Mouse (Mus musculus) forebrain, embryonic 13.5 days (tissue): Measurements from ENCODE around the gene Slk. TPM values are rescaled to one million over a fixed set of nuclear protein-coding genes. Genes with fewer than 3 reads are reported as not detected.

Source experiments
- ATAC-seq: fragments of 200-750 bp; cut with Nextera tagmentation; 2 replicates; pipeline ENCODE4 v1.8.0; 2017
- H3K27ac ChIP-seq: fragments of 300-500 bp; sonication (generic); 2 replicates; pipeline ENCODE4 v1.5.1; 2015; ENCODE audit warnings: inconsistent platforms, mild to moderate bottlenecking, moderate library complexity
- H3K27me3 ChIP-seq: fragments of 300-500 bp; sonication (generic); 2 replicates; pipeline ENCODE4 v1.6.1; 2015; ENCODE audit warnings: mild to moderate bottlenecking, inconsistent platforms
- H3K36me3 ChIP-seq: fragments of 300-500 bp; sonication (generic); 2 replicates; pipeline ENCODE4 v1.6.1; 2015; ENCODE audit warnings: mild to moderate bottlenecking, inconsistent platforms; ENCODE audit not compliant: poor library complexity, severe bottlenecking
- H3K4me1 ChIP-seq: fragments of 300-500 bp; sonication (generic); 2 replicates; pipeline ENCODE4 v1.6.1; 2015; ENCODE audit warnings: inconsistent platforms
- H3K4me2 ChIP-seq: fragments of 300-500 bp; sonication (generic); 2 replicates; pipeline ENCODE4 v1.6.1; 2015; ENCODE audit warnings: inconsistent platforms, mild to moderate bottlenecking, moderate library complexity
- H3K4me3 ChIP-seq: fragments of 300-500 bp; sonication (generic); 2 replicates; pipeline ENCODE4 v1.5.1; 2015; ENCODE audit warnings: mild to moderate bottlenecking, inconsistent platforms
- H3K9ac ChIP-seq: fragments of 300-500 bp; sonication (generic); 2 replicates; pipeline ENCODE4 v1.6.1; 2015; ENCODE audit warnings: mild to moderate bottlenecking, inconsistent platforms
- H3K9me3 ChIP-seq: fragments of 300-500 bp; sonication (generic); replicated peaks from 2 replicates; pipeline ENCODE4 v1.6.1; 2016; ENCODE audit warnings: inconsistent platforms
- WGBS: fragments of 180-500 bp; shearing (Covaris S2); methylation state at CpG from one replicate; pipeline ENCODE4 v1.1.7; 2015; 5-methylcytosine and 5-hydroxymethylcytosine counted together
- polyA plus RNA-seq: library from polyadenylated mRNA; unstranded; fragments of >200 nt; fragmentation: Nextera tagmentation; extraction: Ambion mirVana; gene quantifications from 2 replicates; pipeline ENCODE4 v1.2.1, GENCODE M21; 2015

Gene Slk
- polyA plus RNA-seq, 1 experiment from 2014 or later, result 7.8 TPM

GRCm38 (mm10) chr19:47578581-47579224 lies 775 bp upstream of the Slk start:
- Histone ChIP-seq H3K4me3 (peak overlapping the region; percentile 81), H3K27me3 (no peaks in the 10 kb centered on the region), H3K9ac (peak overlapping the region; percentile 92), H3K27ac (peak overlapping the region; percentile 93), H3K4me1 (peaks cover 29% of the 10 kb centered on the region), H3K9me3 (no peaks in the 10 kb centered on the region), H3K36me3 (no peaks in the 10 kb centered on the region), H3K4me2 (peak overlapping the region; percentile 93)
- peak; percentile 14; the same call in 1 of the 2 replicates for ATAC-seq
- 18% methylated on average over 13 of the region's 13 CpGs for WGBS

GRCm38 (mm10) chr19:47579788-47580631 lies 532 bp downstream of the Slk start:
- H3K4me3 ChIP-seq, result peak overlapping the region; percentile 81
- no peaks in the 10 kb centered on the region for H3K27me3 ChIP-seq
- peak overlapping the region; percentile 92 for H3K9ac ChIP-seq
- peak overlapping the region; percentile 93 for H3K27ac ChIP-seq
- H3K36me3 ChIP-seq, result no peaks in the 10 kb centered on the region
- no peaks in the 10 kb centered on the region for H3K9me3 ChIP-seq
- WGBS, result under 1% methylated on average over 86 of the region's 96 CpGs
- H3K4me1 ChIP-seq, result peaks cover 29% of the 10 kb centered on the region
- H3K4me2 ChIP-seq, result peak overlapping the region; percentile 93
- peak; percentile 75 for ATAC-seq

DNA sequence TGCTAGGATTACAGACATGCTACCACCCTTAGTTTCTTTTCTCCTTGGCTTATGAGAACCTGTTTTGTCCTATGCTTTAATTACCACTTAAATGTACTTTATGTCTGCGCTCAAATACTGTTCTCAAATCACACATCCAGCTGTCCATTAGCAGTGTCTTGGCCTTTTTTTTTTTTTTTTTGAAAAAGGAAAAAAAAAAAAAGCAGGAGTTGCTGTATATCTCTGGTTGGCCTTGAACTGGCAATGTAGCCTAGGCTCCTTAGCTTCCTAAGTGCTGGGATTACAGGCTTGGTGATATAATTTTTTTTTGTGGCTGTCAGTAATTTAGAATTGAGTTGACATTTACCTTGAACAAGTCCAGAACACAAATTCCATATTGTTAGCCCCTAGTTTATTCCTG lies 6.3 kb downstream of the Slk start:
- Histone ChIP-seq H3K27ac (no peak overlapping the region), H3K4me3 (no peak overlapping the region), H3K9ac (no peak overlapping the region), H3K4me2 (no peak overlapping the region), H3K4me1 (peaks cover 29% of the 10 kb centered on the region), H3K36me3 (no peaks in the 10 kb centered on the region), H3K27me3 (no peaks in the 10 kb centered on the region), H3K9me3 (no peaks in the 10 kb centered on the region)
- ATAC-seq, result no peak
- 67% methylated on average over 1 of the region's 1 CpGs for WGBS

DNA sequence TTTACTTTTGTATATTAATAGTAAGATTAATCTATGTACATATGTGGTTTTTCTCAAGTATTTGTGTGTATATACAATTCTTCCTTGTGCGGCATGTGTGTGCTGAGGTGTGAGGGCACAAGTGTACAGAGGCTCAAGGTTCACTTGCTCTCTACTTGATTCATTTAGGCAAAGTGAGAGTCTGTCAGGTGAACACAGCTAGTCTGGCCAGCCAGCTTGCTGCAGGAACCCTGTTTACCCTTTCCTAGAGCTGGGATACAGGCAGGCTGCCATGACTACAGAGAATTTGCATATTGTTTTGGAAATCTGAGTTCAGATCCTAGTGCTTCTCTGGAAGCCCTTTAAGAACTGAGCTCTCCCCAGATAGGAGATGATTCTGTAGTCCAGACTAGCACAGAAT lies 7.5 kb downstream of the Slk start:
- H3K27me3 ChIP-seq, result no peaks in the 10 kb centered on the region
- peaks cover 17% of the 10 kb centered on the region for H3K4me1 ChIP-seq
- ATAC-seq, result no peak
- H3K27ac ChIP-seq, result no peak overlapping the region
- H3K36me3 ChIP-seq, result no peaks in the 10 kb centered on the region
- H3K9ac ChIP-seq, result no peak overlapping the region
- H3K9me3 ChIP-seq, result no peaks in the 10 kb centered on the region
- no peak overlapping the region for H3K4me3 ChIP-seq
- no peak overlapping the region for H3K4me2 ChIP-seq
- 97% methylated on average over 1 of the region's 1 CpGs for WGBS

GRCm38 (mm10) chr19:47608513-47608912 lies 29.0 kb downstream of the Slk start:
- 61% methylated on average over 3 of the region's 3 CpGs for WGBS
- Histone ChIP-seq H3K4me1 (no peaks in the 10 kb centered on the region), H3K9me3 (no peaks in the 10 kb centered on the region), H3K4me2 (no peak overlapping the region), H3K27ac (no peak overlapping the region), H3K36me3 (peaks cover 8% of the 10 kb centered on the region; the same call in 1 of the 2 replicates), H3K27me3 (no peaks in the 10 kb centered on the region), H3K9ac (no peak overlapping the region), H3K4me3 (no peak overlapping the region)
- no peak for ATAC-seq

GRCm38 (mm10) chr19:47613442-47613841 lies 34.0 kb downstream of the Slk start:
- Histone ChIP-seq H3K4me1 (no peaks in the 10 kb centered on the region), H3K27me3 (no peaks in the 10 kb centered on the region), H3K36me3 (peaks cover 34% of the 10 kb centered on the region), H3K27ac (no peak overlapping the region), H3K9ac (no peak overlapping the region), H3K9me3 (no peaks in the 10 kb centered on the region), H3K4me2 (no peak overlapping the region), H3K4me3 (no peak overlapping the region)
- ATAC-seq, result no peak
- 56% methylated on average over 7 of the region's 7 CpGs for WGBS

- Histone ChIP-seq H3K27ac (no peak overlapping the region), H3K4me3 (no peak overlapping the region), H3K27me3 (no peaks in the 10 kb centered on the region), H3K4me2 (no peak overlapping the region), H3K4me1 (peaks cover 7% of the 10 kb centered on the region), H3K9me3 (no peaks in the 10 kb centered on the region), H3K9ac (no peak overlapping the region), H3K36me3 (peaks cover 63% of the 10 kb centered on the region)
- ATAC-seq, result no peak
- WGBS, result 86% methylated on average over 8 of the region's 8 CpGs
Measured at GRCm38 (mm10) chr19:47621478-47621877, 42.0 kb downstream of the Slk start.

DNA sequence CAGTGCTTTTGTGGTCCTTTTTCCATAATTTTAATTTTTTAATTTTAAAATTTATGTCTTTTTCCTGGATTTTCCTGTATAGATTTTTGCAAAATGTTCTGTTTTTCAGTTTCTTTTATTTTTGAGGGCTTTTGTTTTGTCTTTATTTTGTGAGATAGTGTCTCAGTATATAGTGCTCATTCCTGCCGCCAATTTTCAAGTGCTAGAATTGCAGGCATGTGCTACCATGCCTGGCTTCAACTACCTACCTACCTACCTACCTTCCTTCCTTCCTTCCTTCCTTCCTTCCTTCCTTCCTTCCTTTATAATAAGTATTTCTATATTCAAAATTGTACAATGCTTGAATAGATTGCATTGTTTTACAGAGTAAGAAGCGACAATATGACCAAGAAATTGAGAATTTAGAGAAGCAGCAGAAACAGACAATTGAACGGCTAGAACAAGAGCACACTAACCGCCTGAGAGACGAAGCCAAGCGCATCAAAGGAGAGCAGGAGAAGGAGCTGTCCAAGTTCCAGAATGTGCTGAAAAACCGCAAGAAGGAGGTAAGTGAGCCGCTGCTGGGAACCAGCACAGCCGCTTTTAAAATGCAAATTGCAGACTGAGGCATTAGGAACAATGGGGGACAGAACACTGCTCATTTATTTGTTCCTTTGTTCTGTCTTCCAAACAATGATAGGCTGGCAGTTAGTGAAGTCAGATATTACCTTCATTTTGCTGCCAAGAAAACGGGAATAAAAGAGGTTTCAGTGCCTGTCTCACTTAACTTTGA lies 45.6 kb downstream of the Slk start:
- H3K9ac ChIP-seq, result 0 out of 2 replicates have a peak overlapping the region, but pooled peaks have one; percentile 30
- no peak overlapping the region for H3K4me2 ChIP-seq
- H3K27ac ChIP-seq, result peak overlapping the region; percentile 61
- WGBS, result 24% methylated on average over 10 of the region's 10 CpGs
- H3K9me3 ChIP-seq, result no peaks in the 10 kb centered on the region
- peaks cover 45% of the 10 kb centered on the region for H3K36me3 ChIP-seq
- H3K27me3 ChIP-seq, result no peaks in the 10 kb centered on the region
- peaks cover 7% of the 10 kb centered on the region for H3K4me1 ChIP-seq
- peak; percentile 66 for ATAC-seq
- no peak overlapping the region for H3K4me3 ChIP-seq

- WGBS, result 88% methylated on average over 10 of the region's 10 CpGs
- H3K4me2 ChIP-seq, result no peak overlapping the region
- H3K9ac ChIP-seq, result no peak overlapping the region
- no peak overlapping the region for H3K4me3 ChIP-seq
- H3K27ac ChIP-seq, result no peak overlapping the region
- H3K9me3 ChIP-seq, result no peaks in the 10 kb centered on the region
- no peaks in the 10 kb centered on the region for H3K27me3 ChIP-seq
- no peak for ATAC-seq
- peaks cover 24% of the 10 kb centered on the region for H3K36me3 ChIP-seq
- H3K4me1 ChIP-seq, result peaks cover 7% of the 10 kb centered on the region
Measured at GRCm38 (mm10) chr19:47627450-47627849, 48.0 kb downstream of the Slk start.

GRCm38 (mm10) chr19:47629068-47629467 lies 49.6 kb downstream of the Slk start:
- WGBS, result 80% methylated on average over 5 of the region's 5 CpGs
- Histone ChIP-seq H3K9ac (no peak overlapping the region), H3K4me3 (no peak overlapping the region), H3K27me3 (no peaks in the 10 kb centered on the region), H3K4me1 (peaks cover 7% of the 10 kb centered on the region), H3K9me3 (no peaks in the 10 kb centered on the region), H3K4me2 (no peak overlapping the region), H3K27ac (no peak overlapping the region), H3K36me3 (peaks cover 9% of the 10 kb centered on the region; the same call in 1 of the 2 replicates)
- ATAC-seq, result no peak

DNA sequence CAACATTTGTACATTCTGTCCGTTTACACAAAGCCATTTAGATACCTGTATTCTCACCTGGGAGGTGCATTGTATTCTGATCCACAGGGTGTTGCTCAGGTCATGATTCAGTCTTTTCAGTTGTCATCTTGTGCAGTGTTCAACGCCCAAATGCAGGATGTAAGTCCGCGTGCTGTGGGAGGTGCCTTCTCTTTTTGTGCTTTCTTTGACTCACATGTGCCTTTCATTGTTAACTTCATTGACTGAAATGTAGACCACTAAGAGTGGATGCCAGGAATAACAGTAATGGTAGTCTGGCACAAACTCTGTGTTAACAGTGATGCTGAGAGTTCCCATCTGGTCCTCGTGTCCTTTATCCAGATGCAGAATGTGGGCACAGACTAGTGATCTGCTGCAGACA lies 50.9 kb downstream of the Slk start:
- no peak overlapping the region for H3K4me3 ChIP-seq
- no peaks in the 10 kb centered on the region for H3K9me3 ChIP-seq
- peaks cover 2% of the 10 kb centered on the region for H3K4me1 ChIP-seq
- H3K27me3 ChIP-seq, result no peaks in the 10 kb centered on the region
- ATAC-seq, result no peak
- WGBS, result 84% methylated on average over 5 of the region's 5 CpGs
- no peak overlapping the region for H3K4me2 ChIP-seq
- 0 out of 2 replicates have a peak, but pooled peaks cover 5% of the 10 kb centered on the region for H3K36me3 ChIP-seq
- no peak overlapping the region for H3K9ac ChIP-seq
- no peak overlapping the region for H3K27ac ChIP-seq

DNA sequence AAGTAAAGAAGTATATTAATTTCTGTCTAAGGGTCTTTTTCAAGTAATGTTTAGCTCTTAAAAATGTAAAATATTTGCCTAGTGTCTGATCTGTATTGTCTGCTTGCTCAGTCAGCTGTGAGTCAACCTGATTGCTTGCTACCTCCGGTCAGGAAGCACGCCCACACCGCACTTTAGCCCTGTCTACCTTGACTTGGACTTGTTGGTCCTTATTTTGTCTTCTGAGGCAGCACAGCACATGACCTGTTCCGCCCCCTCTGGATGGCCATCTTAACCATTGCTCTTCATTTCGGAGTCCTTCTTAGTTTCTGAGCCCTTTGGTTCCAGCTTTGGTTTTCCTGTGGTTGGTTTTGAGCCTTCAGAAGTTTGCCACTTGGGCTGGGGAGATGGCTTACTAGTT lies 52.3 kb downstream of the Slk start:
- no peak overlapping the region for H3K27ac ChIP-seq

More for the DNA sequence above, 52.3 kb downstream of the Slk start:
- Histone ChIP-seq H3K9me3 (no peaks in the 10 kb centered on the region), H3K9ac (no peak overlapping the region), H3K4me1 (no peaks in the 10 kb centered on the region), H3K4me2 (no peak overlapping the region), H3K27me3 (no peaks in the 10 kb centered on the region), H3K4me3 (no peak overlapping the region), H3K36me3 (peaks cover 5% of the 10 kb centered on the region)
- WGBS, result 96% methylated on average over 5 of the region's 5 CpGs
- ATAC-seq, result no peak
